Mouse (Mus musculus) G1E (cell line): ENCODE data around the gene C77080.

ENCODE experiments used
- CTCF ChIP-seq: IDR thresholded peaks from 2 replicates; pipeline ENCODE4 v1.5.1; 2012; ENCODE audit warnings: low read depth, low read length, inconsistent platforms, mixed read lengths
- POLR2AphosphoS5 ChIP-seq: IDR thresholded peaks from 2 replicates; pipeline ENCODE4 v1.6.1; 2012; ENCODE audit warnings: low read depth, low read length, inconsistent platforms; ENCODE audit not compliant: insufficient replicate concordance

GRCm38 (mm10) chr4:129276453-129276865 lies 15.3 kb upstream of the C77080 start:
- TF ChIP-seq CTCF (peak; percentile 94), POLR2AphosphoS5 (no peak)
